Mouse (Mus musculus): ENCODE measurements around the gene Catsperz.

Gene Catsperz

GRCm38 (mm10) chr19:6942764-6943163, 17.6 kb upstream of the Catsperz start:
- DNase-seq = no peak

GRCm38 (mm10) chr19:6942249-6942691, 17.1 kb upstream of the Catsperz start, which contains the start of gene Gpr137:
Gene Gpr137 (minus strand): TSS chr19:6942480.
- peak; percentile 98 for DNase-seq

GRCm38 (mm10) chr19:6941372-6942248, 16.4 kb upstream of the Catsperz start, which contains the start of gene Bad:
Gene Bad (plus strand): TSS chr19:6941861.
- peak; percentile 88 to 93 for DNase-seq

- DNase-seq = no peak
These were observed 15.5 kb upstream of the Catsperz start for GRCm38 (mm10) chr19:6940396-6941351.

DNA sequence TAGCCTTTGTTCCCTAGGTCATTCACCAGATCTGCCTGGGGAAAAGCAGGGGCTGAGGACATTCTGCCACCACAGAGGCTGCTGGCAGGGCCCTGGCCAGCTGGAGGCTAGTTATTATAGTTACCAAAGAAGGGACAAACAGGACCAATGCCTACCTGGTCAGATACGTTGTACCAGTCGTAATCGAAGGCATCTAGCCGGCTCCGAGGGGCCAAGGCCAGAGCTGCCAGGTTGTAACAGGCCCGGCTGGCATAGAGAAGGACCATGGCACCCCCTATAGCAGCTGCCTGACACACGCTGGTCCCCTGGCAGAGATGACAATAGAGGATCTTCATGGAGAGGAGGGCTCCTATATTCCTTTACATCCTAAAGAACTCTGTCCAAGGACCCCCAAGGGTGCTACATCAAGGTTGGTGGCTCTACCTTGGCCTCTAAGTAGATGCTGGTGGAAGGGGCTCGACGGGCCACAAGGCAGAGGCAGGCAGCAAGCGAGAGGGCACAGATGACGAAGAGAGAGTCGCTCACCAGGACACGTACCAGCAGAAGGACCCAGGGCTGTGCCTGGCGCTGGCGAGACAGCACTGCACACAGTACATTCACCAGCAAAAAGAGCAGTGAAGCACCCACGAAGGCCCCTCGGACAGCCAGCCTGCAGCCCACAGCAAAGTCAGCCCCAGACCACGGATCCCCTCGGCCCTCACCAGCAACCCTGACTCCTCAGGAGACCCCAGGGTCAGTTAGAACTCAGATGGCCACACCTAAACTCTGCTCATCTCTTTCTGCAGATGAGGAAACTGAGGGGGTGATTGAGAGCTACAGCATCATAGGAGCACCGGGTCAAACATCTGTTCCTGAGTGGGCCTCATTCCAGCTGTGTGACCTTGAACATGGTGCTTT, 14.2 kb upstream of the Catsperz start:
- no peak for DNase-seq

GRCm38 (mm10) chr19:6937541-6938465, 12.6 kb upstream of the Catsperz start:
- no peak for DNase-seq

DNA sequence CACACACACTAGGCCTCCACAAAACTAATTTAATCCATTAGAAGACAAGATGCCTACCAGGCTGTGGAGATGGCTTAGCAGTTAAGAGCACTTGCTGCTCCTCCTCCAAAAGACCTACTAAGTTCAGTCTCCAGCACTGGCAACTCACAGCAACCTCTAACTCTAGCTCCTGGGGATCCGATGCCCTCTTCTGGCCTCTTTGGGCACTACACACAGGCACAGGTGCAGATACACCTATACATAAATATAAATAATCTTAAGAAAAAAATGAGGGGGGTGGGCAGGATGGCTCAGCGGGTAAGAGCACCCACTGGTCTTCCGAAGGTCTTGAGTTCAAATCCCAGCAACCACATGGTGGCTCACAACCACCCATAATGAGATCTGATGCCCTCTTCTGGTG, 11.1 kb upstream of the Catsperz start:
- DNase-seq = peak in 1 of 2 experiments; percentile 54

DNA sequence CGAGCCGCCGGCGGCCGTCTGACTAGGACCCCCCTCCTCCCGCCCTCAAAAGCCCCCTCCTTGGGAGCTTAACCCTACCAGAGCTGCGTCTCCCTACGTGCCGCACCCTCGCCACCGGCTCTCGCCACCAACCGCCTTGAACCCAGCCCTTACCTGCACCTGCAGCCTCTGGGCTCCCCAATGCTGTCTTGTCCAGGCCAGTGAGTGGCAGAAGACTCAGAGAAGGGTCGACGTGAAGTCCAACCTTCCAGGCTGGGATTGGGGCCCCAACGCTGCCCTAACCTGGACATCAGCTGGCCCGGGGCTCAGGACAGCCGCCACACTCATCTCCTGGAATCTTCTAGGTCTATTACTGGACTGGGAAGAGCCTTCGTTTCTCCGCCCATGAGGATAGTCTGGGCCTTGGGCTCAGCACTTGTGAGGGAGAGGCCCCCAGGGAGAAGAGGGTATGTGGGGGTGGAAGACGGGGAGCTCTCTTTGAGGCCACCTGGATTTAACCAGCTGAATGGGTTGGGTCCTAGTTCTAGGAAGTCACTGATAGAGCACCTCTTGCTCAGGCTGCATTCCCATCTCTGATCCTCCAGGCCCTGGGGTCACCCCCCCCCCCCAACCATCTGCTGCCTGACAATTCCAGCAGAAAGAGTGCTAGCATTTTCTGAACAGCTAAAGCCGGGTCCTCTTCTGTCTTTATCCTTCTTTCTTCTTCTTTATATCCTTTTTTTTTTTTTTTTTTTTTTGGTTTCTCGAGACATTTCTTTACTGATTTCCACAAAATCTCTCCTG, 9.2 kb upstream of the Catsperz start, which contains the start of gene Kcnk4:
Kcnk4 (minus strand) TSS at position 321 of the 783 bp plus-strand sequence.
- no peak for DNase-seq

DNA sequence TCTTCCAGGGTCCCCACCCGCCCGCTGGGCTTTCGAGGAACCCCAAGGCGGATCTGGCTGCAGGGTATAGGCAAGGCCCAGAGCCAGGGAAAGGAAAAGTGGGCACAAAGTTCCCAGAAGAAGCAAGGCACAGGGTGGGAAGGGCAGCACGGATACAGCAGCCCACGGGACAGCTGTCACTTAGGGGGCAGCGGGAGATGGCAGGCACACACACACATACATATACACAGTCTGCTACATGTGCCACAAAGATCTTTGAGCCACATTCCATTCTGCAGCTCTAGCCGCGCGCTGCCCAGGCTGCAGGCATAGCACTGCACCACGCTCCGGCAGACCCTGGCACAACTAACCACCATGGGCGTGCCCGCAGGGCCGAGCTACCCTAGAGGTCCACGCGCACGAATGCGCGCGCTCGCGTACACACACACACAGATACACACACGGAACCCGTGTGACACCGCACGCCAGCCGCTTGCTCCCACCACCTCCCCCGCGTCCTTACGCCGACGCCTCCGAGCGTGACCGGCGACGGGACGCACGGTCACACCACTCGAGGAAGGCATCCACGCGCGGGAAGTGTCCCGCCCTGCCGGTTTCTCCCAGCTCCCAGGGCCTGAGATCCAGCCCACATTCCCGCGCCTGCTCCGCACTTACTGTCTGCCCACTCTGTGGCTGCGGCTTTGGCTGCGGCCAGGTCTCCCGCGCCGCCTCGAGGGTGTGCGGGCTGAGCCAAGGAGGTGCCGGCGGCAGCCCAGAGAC, 8.4 kb upstream of the Catsperz start:
- no peak for DNase-seq

DNA sequence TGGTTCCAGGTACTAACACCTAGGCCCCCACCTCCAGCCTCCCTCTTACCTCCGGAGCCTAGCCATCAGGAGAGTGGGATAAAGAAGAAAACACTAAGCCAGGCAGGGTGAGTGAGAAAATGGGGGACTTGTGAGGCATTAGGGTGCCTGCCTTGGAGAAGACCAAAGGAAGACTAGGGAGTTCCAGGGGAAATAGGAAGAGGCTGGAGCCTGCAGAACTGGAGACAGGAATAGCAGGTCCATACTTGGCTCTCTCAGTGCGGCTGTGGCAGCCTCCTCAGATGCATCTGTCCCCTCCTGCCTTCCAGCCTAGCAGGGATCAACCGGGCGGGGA, 7.9 kb upstream of the Catsperz start:
- DNase-seq = no peak

DNA sequence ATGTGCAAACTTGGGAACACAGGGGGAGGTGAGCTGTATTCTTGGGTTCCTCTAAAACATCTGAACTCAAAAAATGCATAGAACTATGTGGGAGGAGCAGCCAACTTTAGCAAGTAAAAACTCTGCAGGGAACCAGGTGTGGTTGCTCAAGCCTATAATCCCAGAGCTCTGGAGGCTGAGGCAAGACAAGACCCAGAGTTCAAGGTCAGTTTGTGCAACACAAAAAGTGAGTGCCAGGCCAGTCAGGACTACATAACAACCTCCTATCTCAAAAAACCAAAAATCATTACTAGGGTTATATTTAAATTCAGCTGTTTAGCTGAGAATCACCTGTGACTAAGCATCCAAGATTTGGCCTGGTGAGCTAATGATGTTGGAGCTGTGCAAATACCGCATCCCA, 6.8 kb upstream of the Catsperz start:
- no peak for DNase-seq

- no peak for DNase-seq
These were observed 5.8 kb upstream of the Catsperz start for GRCm38 (mm10) chr19:6931002-6931401.

- DNase-seq = no peak
These were observed 2.9 kb upstream of the Catsperz start for GRCm38 (mm10) chr19:6928080-6928479.

GRCm38 (mm10) chr19:6926559-6927255, 1.5 kb upstream of the Catsperz start:
- DNase-seq = no peak

DNA sequence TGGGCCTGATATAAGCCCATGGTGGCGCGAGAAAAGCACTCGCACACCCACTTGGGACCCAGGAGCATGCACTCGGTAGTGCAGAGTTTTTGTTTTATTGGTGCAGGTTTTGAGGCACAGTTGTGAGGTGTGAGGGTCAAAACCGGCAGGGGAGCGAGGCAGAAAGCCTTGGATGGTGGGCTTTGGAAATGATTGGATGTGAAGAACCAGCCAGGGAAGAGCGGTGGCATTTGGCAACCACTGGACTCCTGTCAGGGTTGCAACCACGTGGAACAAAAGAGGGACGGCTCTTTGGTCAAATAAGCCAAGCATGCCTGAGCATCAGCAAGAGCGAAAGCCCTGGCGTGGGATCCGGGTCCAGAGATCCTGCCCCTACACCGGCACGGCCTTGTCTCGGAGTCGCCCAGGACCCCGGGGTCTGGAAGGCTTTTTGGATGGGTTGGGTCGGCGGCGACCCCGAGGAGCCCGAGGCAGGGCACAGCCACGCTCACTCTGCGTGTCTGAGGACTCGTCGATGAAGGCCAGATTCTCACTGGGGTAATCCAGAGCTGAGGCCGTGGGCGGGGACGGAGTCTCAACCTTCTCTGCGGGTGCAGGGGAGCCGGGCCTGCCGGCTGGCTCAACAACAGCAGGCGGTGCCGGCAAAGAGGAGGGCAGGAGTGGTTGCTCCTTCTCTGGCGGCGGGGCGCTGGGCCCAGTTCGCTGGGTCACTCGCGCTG, 590 bp upstream of the Catsperz start:
- no peak for DNase-seq

DNA sequence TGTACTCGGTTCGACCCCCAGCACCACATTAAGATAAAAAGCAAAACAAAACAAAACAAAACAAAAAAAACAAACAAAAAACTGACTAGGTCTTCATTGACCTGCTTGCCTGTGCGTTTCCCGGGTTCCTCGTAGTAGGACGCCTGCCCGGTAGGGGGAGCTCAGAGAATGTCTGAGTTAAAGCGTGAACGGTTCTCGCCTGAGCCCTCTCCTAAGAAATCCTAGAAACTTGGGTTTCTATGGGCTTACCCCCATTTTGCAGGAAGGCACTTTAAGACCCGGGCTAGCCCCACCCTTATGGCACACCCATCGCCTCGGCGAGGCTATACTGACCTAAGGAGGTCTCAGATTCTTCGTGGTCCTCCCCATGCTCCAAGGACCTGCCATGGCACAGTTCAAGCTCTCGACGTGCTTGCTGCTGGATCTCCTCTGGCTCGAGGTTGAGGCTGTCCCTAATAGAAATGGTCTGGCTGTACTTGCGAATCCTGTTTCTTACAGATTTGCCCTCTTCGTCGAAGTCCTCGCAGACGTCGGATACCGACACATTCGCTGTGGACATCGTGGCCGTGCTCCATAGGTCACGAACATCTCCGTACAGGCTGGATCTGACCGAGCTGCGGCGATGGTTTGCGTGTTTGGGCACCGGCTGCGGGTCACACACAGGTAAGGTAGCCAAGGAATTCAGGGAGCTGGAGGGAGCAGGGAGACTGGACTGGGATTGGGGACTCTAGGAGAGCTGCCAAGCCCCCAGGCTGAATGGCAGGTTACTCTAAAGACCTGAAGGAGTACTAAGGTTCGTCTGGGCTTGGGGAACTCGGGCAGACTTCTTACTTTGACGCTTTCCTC, 496 bp downstream of the Catsperz start:
- peak; percentile 79 to 92 for DNase-seq

Data from kidney, adult 8-10 months (tissue).